Mouse (Mus musculus): ENCODE data around the gene A730061H03Rik.
A peak's percentile ranks its signal among the peaks of the same experiment; 100 is the strongest.

Gene A730061H03Rik

GRCm38 (mm10) chr14:55581981-55582681, 21.9 kb upstream of the A730061H03Rik start:
- DNase-seq (ENCODE audit: low spot score) = no peak

GRCm38 (mm10) chr14:55580731-55581130, 20.5 kb upstream of the A730061H03Rik start:
- DNase-seq (ENCODE audit: low spot score) = no peak

GRCm38 (mm10) chr14:55579511-55580496, 19.6 kb upstream of the A730061H03Rik start:
- DNase-seq (ENCODE audit: low spot score) = no peak

GRCm38 (mm10) chr14:55578668-55579269, 18.6 kb upstream of the A730061H03Rik start:
- DNase-seq (ENCODE audit: low spot score) = peak; percentile 49

- DNase-seq (ENCODE audit: low spot score) = peak; percentile 65
Measured at GRCm38 (mm10) chr14:55577871-55578667, 17.9 kb upstream of the A730061H03Rik start, which contains the start of gene Psme1. Gene Psme1 (plus strand): TSS chr14:55578123.

GRCm38 (mm10) chr14:55576376-55576775, 16.2 kb upstream of the A730061H03Rik start:
- no peak for DNase-seq (ENCODE audit: low spot score)

GRCm38 (mm10) chr14:55575711-55576110, 15.5 kb upstream of the A730061H03Rik start:
- DNase-seq (ENCODE audit: low spot score) = no peak

GRCm38 (mm10) chr14:55575302-55575701, 15.1 kb upstream of the A730061H03Rik start, which contains the start of gene Fitm1:
Gene Fitm1 (plus strand): TSS chr14:55575617.
- no peak for DNase-seq (ENCODE audit: low spot score)

- DNase-seq (ENCODE audit: low spot score) = no peak
Measured at GRCm38 (mm10) chr14:55571760-55572159, 11.6 kb upstream of the A730061H03Rik start.

- DNase-seq (ENCODE audit: low spot score) = no peak
Measured at GRCm38 (mm10) chr14:55570588-55570987, 10.4 kb upstream of the A730061H03Rik start.

- DNase-seq (ENCODE audit: low spot score) = no peak
Measured at GRCm38 (mm10) chr14:55567496-55567895, 7.3 kb upstream of the A730061H03Rik start.

GRCm38 (mm10) chr14:55565748-55566147, 5.5 kb upstream of the A730061H03Rik start:
- no peak for DNase-seq (ENCODE audit: low spot score)

GRCm38 (mm10) chr14:55563249-55563648, 3.0 kb upstream of the A730061H03Rik start:
- DNase-seq (ENCODE audit: low spot score) = no peak

- no peak for DNase-seq (ENCODE audit: low spot score)
Measured at GRCm38 (mm10) chr14:55561860-55562259, 1.7 kb upstream of the A730061H03Rik start.

GRCm38 (mm10) chr14:55559799-55560201, 406 bp downstream of the A730061H03Rik start, which contains the start of gene Dcaf11:
Gene Dcaf11 (plus strand): TSS chr14:55560006.
- DNase-seq (ENCODE audit: low spot score) = peak; percentile 89

- no peak for DNase-seq (ENCODE audit: low spot score)
Measured at GRCm38 (mm10) chr14:55558740-55559448, 1.3 kb downstream of the A730061H03Rik start.

- DNase-seq (ENCODE audit: low spot score) = no peak
Measured at GRCm38 (mm10) chr14:55557587-55557986, 2.6 kb downstream of the A730061H03Rik start.

- peak; percentile 85 for DNase-seq (ENCODE audit: low spot score)
Measured at GRCm38 (mm10) chr14:55557003-55557402, 3.2 kb downstream of the A730061H03Rik start.

- no peak for DNase-seq (ENCODE audit: low spot score)
Measured at GRCm38 (mm10) chr14:55555788-55556187, 4.4 kb downstream of the A730061H03Rik start.

GRCm38 (mm10) chr14:55554635-55555034, 5.6 kb downstream of the A730061H03Rik start:
- no peak for DNase-seq (ENCODE audit: low spot score)

GRCm38 (mm10) chr14:55551794-55552193, 8.4 kb downstream of the A730061H03Rik start:
- no peak for DNase-seq (ENCODE audit: low spot score)
